Mouse (Mus musculus) ES-E14 (cell line): ENCODE measurements around the gene Mgll. TPM values are rescaled to one million over a fixed set of nuclear protein-coding genes. Genes with fewer than 3 reads are reported as not detected.

Source experiments
- DNase-seq: peaks from one replicate; pipeline ENCODE4 v3.0.0-alpha.2; 2013; ENCODE audit warnings: low read depth, low spot score
- H3K27ac ChIP-seq: 2 replicates; pipeline ENCODE4 v1.5.1; 2012; ENCODE audit warnings: low read depth, mild to moderate bottlenecking, low read length, moderate library complexity, mixed read lengths; ENCODE audit not compliant: poor library complexity, insufficient read depth, severe bottlenecking
- H3K36me3 ChIP-seq: 2 replicates; pipeline ENCODE4 v1.6.1; 2012; ENCODE audit warnings: mild to moderate bottlenecking, low read length, moderate library complexity, mixed read lengths; ENCODE audit not compliant: control insufficient read depth, poor library complexity, insufficient read depth, severe bottlenecking
- H3K4me1 ChIP-seq, 2 experiments: fragments of 150-350 bp in 1 of 2; sonication (generic) in 1 of 2; 2 replicates each; pipeline ENCODE4 v1.6.1; 2012; ENCODE audit warnings: low read length in 2 of 2, mild to moderate bottlenecking in 1 of 2, mixed read lengths in 1 of 2; ENCODE audit not compliant: control insufficient read depth in 2 of 2, insufficient read depth in 2 of 2, poor library complexity in 1 of 2
- H3K4me3 ChIP-seq, 2 experiments: fragments of 150-350 bp in 1 of 2; sonication (generic) in 1 of 2; 2 replicates each; pipeline ENCODE4 v1.5.1; 2012; ENCODE audit warnings: low read length in 2 of 2, low read depth in 1 of 2, mild to moderate bottlenecking in 1 of 2, mixed read lengths in 1 of 2; ENCODE audit not compliant: insufficient read depth in 1 of 2, poor library complexity in 1 of 2, severe bottlenecking in 1 of 2
- H3K9ac ChIP-seq: 2 replicates; pipeline ENCODE4 v1.6.1; 2012; ENCODE audit warnings: low read depth, mild to moderate bottlenecking, low read length, mixed read lengths; ENCODE audit not compliant: poor library complexity, insufficient read depth, severe bottlenecking
- H3K9me3 ChIP-seq: fragments of 150-350 bp; sonication (generic); 2 replicates; pipeline ENCODE4 v1.6.1; 2012; ENCODE audit warnings: low read depth, mild to moderate bottlenecking, low read length; ENCODE audit not compliant: control insufficient read depth, insufficient read depth
- CHD2 ChIP-seq: IDR thresholded peaks from 2 replicates; pipeline ENCODE4 v1.6.1; 2014; ENCODE audit warnings: mild to moderate bottlenecking, low read depth, low read length, inconsistent platforms
- HCFC1 ChIP-seq: IDR thresholded peaks from 2 replicates; pipeline ENCODE4 v1.6.1; 2012; ENCODE audit warnings: low read length, inconsistent platforms, borderline replicate concordance; ENCODE audit not compliant: insufficient read depth
- MAFK ChIP-seq: IDR thresholded peaks from 2 replicates; pipeline ENCODE4 v1.6.1; 2014; ENCODE audit warnings: mild to moderate bottlenecking, low read depth, low read length, inconsistent platforms; ENCODE audit not compliant: insufficient read depth
- ZC3H11A ChIP-seq: IDR thresholded peaks from 2 replicates; pipeline ENCODE4 v1.6.1; 2012; ENCODE audit warnings: low read depth, mild to moderate bottlenecking, inconsistent platforms, low read length, borderline replicate concordance
- ZNF384 ChIP-seq: IDR thresholded peaks from 2 replicates; pipeline ENCODE4 v1.6.1; 2012; ENCODE audit warnings: low read depth, low read length, inconsistent platforms
- in situ Hi-C, 2 experiments: fragments of 600-800 bp; cut with MboI; formaldehyde crosslinking; loops; one replicate each; pipeline ENCODE4 v1.15.1; 2025; ENCODE audit warnings: low sequenced_read_pairs in 2 of 2, inconsistent platforms in 1 of 2; ENCODE audit not compliant: unreplicated experiment in 2 of 2
- total RNA-seq: library from RNA; depleted of rRNA; stranded (reverse); fragments of 300-350 nt; gene quantifications from 2 replicates; pipeline ENCODE4 v1.2.3, GENCODE M21; 2012

Gene Mgll
- total RNA-seq, 1 experiment = 8.4 TPM

- no peak overlapping the region for H3K4me3 ChIP-seq
- no peaks in the 10 kb centered on the region for H3K9me3 ChIP-seq
- H3K9ac ChIP-seq = no peak overlapping the region
- no peak for DNase-seq
- H3K36me3 ChIP-seq = no peaks in the 10 kb centered on the region
- H3K27ac ChIP-seq = no peak overlapping the region
- H3K4me1 ChIP-seq = peaks cover 4 to 10% of the 10 kb centered on the region in 2 experiments; a peak in 2 of 4 replicates
- TF ChIP-seq CHD2 (no peak), ZC3H11A (no peak), ZNF384 (no peak), HCFC1 (no peak), MAFK (no peak)
- in situ Hi-C loops = no loop called here
These were observed 61.8 kb downstream of the Mgll start for GRCm38 (mm10) chr6:88785781-88786542.

DNA sequence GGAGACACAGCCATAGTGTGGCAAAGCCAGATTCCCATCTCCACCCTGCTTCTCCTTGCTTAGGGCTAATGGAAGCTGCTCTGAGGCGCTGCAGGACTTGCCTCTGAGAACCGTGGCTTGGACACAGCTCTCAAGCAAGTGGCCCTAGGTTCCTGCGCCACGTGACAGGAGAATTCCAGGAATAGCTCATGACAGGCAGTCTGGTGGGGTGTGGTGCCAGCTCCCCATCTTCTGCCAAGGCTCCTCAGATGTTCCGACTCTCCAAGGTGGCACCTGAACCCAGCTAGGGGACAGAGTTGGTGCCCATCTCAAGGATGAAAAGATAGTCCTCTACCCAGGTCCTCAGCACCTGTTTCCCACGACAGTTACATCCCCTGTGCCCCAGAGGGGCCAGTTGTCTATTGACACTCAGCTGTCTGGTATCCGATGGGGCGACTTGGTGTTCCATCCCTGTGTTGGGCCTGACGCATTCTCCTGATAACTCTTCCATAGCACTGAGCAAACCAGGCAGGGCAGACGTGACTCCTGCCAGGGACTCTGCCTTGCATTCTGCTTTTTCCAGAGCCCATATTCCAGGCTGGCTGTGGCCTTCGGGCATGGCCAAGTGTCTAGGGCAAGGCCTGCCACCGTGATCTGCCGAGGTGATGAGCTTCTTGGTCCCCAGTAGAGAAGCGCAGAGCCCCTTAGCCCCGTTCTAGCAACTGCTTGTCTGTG lies 62.7 kb downstream of the Mgll start:
- TF ChIP-seq CHD2 = no peak
- TF ChIP-seq ZC3H11A = no peak
- no peak for TF ChIP-seq HCFC1
- TF ChIP-seq MAFK = no peak
- no peak for TF ChIP-seq ZNF384
- in situ Hi-C loops = no loop called here
- H3K36me3 ChIP-seq = no peaks in the 10 kb centered on the region
- H3K4me3 ChIP-seq = no peak overlapping the region
- DNase-seq = no peak
- H3K4me1 ChIP-seq = peaks cover 4 to 8% of the 10 kb centered on the region in 2 experiments; a peak in 2 of 4 replicates
- no peak overlapping the region for H3K9ac ChIP-seq
- H3K27ac ChIP-seq = no peak overlapping the region
- H3K9me3 ChIP-seq = no peaks in the 10 kb centered on the region

- Histone ChIP-seq H3K9me3 (no peaks in the 10 kb centered on the region), H3K4me3 (no peak overlapping the region), H3K4me1 (peaks cover 4 to 6% of the 10 kb centered on the region in 2 experiments; a peak in 1 of 4 replicates), H3K36me3 (no peaks in the 10 kb centered on the region), H3K27ac (no peak overlapping the region), H3K9ac (no peak overlapping the region)
- no peak for DNase-seq
- TF ChIP-seq CHD2 (no peak), ZC3H11A (no peak), MAFK (no peak), ZNF384 (no peak), HCFC1 (no peak)
- in situ Hi-C loops = no loop called here
These were observed 63.3 kb downstream of the Mgll start for GRCm38 (mm10) chr6:88787496-88787895.

DNA sequence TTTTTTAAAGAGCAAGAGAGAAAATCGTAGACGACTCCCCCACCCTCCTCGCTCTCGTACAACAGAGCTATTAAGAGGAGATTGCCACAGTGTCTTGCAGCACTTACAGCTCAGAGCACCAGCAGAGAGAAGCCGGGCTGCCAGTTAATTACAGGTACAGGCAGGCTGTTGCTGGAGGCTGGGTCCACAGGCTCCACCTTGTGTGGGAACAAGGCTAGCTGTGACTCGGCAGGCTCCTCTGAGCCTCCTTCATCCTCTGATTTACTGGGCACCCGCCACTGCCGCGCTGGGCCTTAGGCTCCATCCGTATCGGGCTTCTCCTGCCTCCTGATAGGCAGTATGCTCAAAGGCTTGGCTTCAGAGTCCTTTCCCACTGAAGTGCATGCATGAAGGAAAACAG lies 64.0 kb downstream of the Mgll start:
- Histone ChIP-seq H3K4me3 (no peak overlapping the region), H3K4me1 (peaks cover 0 to 5% of the 10 kb centered on the region in 2 experiments; a peak in 1 of 4 replicates), H3K36me3 (no peaks in the 10 kb centered on the region), H3K9me3 (no peaks in the 10 kb centered on the region), H3K27ac (no peak overlapping the region), H3K9ac (no peak overlapping the region)
- no peak for DNase-seq
- in situ Hi-C loops = no loop called here
- TF ChIP-seq HCFC1 (no peak), MAFK (no peak), CHD2 (no peak), ZC3H11A (no peak), ZNF384 (no peak)
